Mouse (Mus musculus): Measurements from ENCODE around the gene Arhgap15. TPM values are rescaled to one million over a fixed set of nuclear protein-coding genes. Genes with fewer than 3 reads are reported as not detected.
A peak's percentile ranks its signal among the peaks of the same experiment; 100 is the strongest.

Arhgap15 gene
- polyA plus RNA-seq, 1 experiment from 2014 or later: 5.2 TPM

DNA sequence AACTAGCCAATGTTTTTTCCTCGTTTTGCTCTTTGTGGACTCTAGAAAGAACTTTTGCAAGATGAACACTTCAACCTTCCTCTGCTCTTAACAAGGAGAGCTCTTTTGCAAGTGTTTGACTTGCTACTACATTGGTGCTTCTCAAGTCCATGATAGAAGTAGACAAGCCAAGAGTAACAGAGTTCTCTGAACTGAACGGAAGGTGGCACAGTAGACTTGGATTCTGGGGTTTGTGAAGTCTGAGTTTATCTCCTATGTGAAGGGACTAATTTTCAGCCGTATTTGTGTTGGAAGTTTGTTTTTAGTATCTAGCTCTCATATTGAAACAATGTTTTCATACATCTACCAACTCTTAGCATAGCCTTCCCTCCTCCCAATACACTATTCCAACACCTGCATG, 17.6 kb downstream of the Arhgap15 start:
- H3K9me3 ChIP-seq (replicated peaks; ENCODE audit: control insufficient read depth, low read length): no peaks in the 10 kb centered on the region
- no peak overlapping the region for H3K27ac ChIP-seq (ENCODE audit: low read length)
- H3K27me3 ChIP-seq (ENCODE audit: control insufficient read depth, insufficient read depth, low read depth, low read length): no peaks in the 10 kb centered on the region
- 70% methylated on average over 3 of the region's 3 CpGs for WGBS (ENCODE audit: insufficient replicate concordance)
- H3K36me3 ChIP-seq (ENCODE audit: control insufficient read depth, insufficient read depth): no peaks in the 10 kb centered on the region
- H3K9ac ChIP-seq (ENCODE audit: low read depth, low read length): no peak overlapping the region
- ATAC-seq (ENCODE audit: low read depth): no peak
- no peak overlapping the region for H3K4me3 ChIP-seq (ENCODE audit: low read depth, low read length)
- no peak overlapping the region for H3K4me2 ChIP-seq (ENCODE audit: low read depth, low read length)
- peaks cover 10% of the 10 kb centered on the region for H3K4me1 ChIP-seq (ENCODE audit: control insufficient read depth, low read depth, low read length)

DNA sequence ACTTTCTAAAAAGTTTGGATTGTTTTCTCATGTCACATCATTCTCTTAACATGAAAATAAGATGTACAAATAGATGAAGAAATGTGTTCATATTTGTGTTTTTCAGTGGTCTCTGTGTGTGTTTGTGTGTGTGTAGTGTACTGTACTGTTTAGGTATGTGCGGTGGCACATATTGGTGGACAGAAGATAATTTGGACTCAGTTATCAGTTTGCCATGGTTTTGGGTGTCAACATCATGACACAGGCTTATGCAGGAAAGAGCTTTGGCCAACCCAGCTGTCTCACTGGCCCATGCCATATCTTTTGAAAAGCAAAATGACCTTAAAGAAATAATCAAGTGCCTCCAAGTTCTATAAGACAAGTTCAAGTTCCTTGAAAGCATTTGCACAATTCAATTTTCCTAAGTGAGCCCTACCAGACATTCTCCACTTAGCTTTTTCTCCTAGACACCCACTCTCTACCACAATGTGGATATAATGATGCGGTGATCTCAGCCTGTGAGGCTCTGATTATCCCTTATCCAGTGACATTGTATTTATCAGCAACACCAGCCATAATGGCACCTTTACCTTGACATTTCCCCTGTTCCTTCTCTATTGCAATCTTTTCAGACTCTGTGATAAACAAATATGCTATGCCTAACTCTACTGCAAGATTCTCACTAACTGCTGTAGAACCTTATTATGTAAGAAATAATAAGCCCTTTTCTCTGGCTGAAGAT, 21.4 kb downstream of the Arhgap15 start:
- H3K36me3 ChIP-seq (ENCODE audit: control insufficient read depth, insufficient read depth): no peaks in the 10 kb centered on the region
- WGBS (ENCODE audit: insufficient replicate concordance): 47% methylated on average over 2 of the region's 2 CpGs
- H3K4me1 ChIP-seq (ENCODE audit: control insufficient read depth, low read depth, low read length): peaks cover 10% of the 10 kb centered on the region
- no peak overlapping the region for H3K4me3 ChIP-seq (ENCODE audit: low read depth, low read length)
- no peaks in the 10 kb centered on the region for H3K27me3 ChIP-seq (ENCODE audit: control insufficient read depth, insufficient read depth, low read depth, low read length)
- H3K9me3 ChIP-seq (replicated peaks; ENCODE audit: control insufficient read depth, low read length): no peaks in the 10 kb centered on the region
- H3K9ac ChIP-seq (ENCODE audit: low read depth, low read length): no peak overlapping the region
- peak; percentile 68 for ATAC-seq (ENCODE audit: low read depth)
- H3K4me2 ChIP-seq (ENCODE audit: low read depth, low read length): no peak overlapping the region
- H3K27ac ChIP-seq (ENCODE audit: low read length): no peak overlapping the region

GRCm38 (mm10) chr2:43772640-43773039, 24.0 kb downstream of the Arhgap15 start:
- Histone ChIP-seq H3K9me3 (replicated peaks; ENCODE audit: control insufficient read depth, low read length) (no peaks in the 10 kb centered on the region), H3K9ac (ENCODE audit: low read depth, low read length) (no peak overlapping the region), H3K4me3 (ENCODE audit: low read depth, low read length) (no peak overlapping the region), H3K27me3 (ENCODE audit: control insufficient read depth, insufficient read depth, low read depth, low read length) (no peaks in the 10 kb centered on the region), H3K36me3 (ENCODE audit: control insufficient read depth, insufficient read depth) (no peaks in the 10 kb centered on the region), H3K4me2 (ENCODE audit: low read depth, low read length) (no peak overlapping the region), H3K27ac (ENCODE audit: low read length) (no peak overlapping the region), H3K4me1 (ENCODE audit: control insufficient read depth, low read depth, low read length) (peaks cover 10% of the 10 kb centered on the region)
- WGBS (ENCODE audit: insufficient replicate concordance): 25% methylated on average over 5 of the region's 5 CpGs
- ATAC-seq (ENCODE audit: low read depth): no peak; the same call in 1 of the 2 replicates

- no peaks in the 10 kb centered on the region for H3K9me3 ChIP-seq (replicated peaks; ENCODE audit: control insufficient read depth, low read length)
- H3K4me3 ChIP-seq (ENCODE audit: low read depth, low read length): no peak overlapping the region
- no peaks in the 10 kb centered on the region for H3K36me3 ChIP-seq (ENCODE audit: control insufficient read depth, insufficient read depth)
- H3K4me1 ChIP-seq (ENCODE audit: control insufficient read depth, low read depth, low read length): no peaks in the 10 kb centered on the region
- 85% methylated on average over 3 of the region's 3 CpGs for WGBS (ENCODE audit: insufficient replicate concordance)
- no peak overlapping the region for H3K4me2 ChIP-seq (ENCODE audit: low read depth, low read length)
- H3K27ac ChIP-seq (ENCODE audit: low read length): no peak overlapping the region
- no peak for ATAC-seq (ENCODE audit: low read depth)
- no peak overlapping the region for H3K9ac ChIP-seq (ENCODE audit: low read depth, low read length)
- H3K27me3 ChIP-seq (ENCODE audit: control insufficient read depth, insufficient read depth, low read depth, low read length): no peaks in the 10 kb centered on the region
These were observed 33.5 kb downstream of the Arhgap15 start for GRCm38 (mm10) chr2:43782157-43782556.

DNA sequence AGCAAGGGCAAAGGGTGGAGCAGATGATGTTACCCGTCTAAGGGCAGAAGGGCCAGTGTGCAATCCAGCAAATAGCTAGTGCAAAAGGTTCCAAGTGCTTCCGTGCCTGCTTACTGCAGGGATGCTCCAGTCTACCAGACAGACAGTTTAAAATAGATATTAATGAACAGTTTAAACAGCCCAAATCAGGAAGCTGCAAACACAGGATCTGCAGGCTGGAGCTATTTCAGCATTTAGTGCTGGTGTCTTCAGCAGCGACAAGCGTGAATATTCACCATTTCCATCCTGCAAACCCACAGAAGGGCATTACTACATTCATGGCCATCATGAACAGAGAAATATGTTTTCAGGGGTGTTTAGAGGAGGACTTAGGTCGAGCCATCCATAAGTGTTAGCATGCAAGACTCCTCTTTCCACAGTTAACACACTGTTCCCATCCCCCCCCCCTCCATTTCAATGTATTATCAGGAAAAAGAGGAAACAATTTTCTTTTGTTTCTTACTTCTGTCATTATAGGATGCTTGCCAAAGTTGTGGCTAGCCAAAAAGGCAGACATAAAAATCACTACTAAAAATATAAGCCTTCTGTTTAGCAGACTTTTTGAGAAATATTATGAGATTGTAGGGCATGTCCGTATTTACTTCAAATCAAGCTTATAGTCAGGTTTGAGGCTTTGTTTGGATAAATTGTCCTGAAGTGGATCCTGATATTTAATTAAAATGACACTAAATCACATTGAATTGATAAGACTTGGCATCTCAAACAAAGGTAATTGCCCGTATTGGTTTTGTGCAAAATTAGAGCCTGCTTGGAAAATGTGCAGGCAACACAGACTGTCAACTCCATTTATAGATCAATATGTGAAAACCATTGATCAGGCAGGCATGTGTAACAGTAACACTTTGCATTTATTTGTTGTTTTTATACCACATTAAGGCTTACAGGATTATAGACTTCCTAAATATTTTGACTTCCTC, 35.4 kb downstream of the Arhgap15 start:
- no peaks in the 10 kb centered on the region for H3K27me3 ChIP-seq (ENCODE audit: control insufficient read depth, insufficient read depth, low read depth, low read length)
- ATAC-seq (ENCODE audit: low read depth): no peak
- no peak overlapping the region for H3K27ac ChIP-seq (ENCODE audit: low read length)
- H3K9me3 ChIP-seq (replicated peaks; ENCODE audit: control insufficient read depth, low read length): no peaks in the 10 kb centered on the region
- no peaks in the 10 kb centered on the region for H3K36me3 ChIP-seq (ENCODE audit: control insufficient read depth, insufficient read depth)
- H3K4me2 ChIP-seq (ENCODE audit: low read depth, low read length): no peak overlapping the region
- 57% methylated on average over 7 of the region's 7 CpGs for WGBS (ENCODE audit: insufficient replicate concordance)
- no peaks in the 10 kb centered on the region for H3K4me1 ChIP-seq (ENCODE audit: control insufficient read depth, low read depth, low read length)
- no peak overlapping the region for H3K4me3 ChIP-seq (ENCODE audit: low read depth, low read length)
- H3K9ac ChIP-seq (ENCODE audit: low read depth, low read length): no peak overlapping the region

DNA sequence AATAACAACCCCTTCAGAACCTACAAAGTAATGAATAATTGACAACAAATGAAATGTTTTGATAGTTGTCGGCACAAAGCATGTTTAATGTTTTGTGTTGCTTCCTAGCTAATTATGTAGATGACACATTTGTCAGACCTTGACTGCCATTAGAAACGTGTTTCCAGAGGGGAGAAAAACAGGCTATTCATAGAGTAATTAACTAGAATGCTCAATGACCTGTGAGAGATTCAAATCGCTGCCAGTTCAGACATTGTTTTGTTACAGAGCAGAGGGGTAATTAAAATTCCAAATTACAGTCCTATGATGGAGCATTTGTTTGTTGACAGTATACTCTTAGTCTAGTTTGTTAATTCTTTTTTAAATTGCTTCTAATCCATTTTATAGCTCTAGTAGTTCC, 37.5 kb downstream of the Arhgap15 start:
- no peak overlapping the region for H3K4me3 ChIP-seq (ENCODE audit: low read depth, low read length)
- WGBS (ENCODE audit: insufficient replicate concordance): 56% methylated on average over 3 of the region's 3 CpGs
- H3K4me1 ChIP-seq (ENCODE audit: control insufficient read depth, low read depth, low read length): no peaks in the 10 kb centered on the region
- no peak overlapping the region for H3K27ac ChIP-seq (ENCODE audit: low read length)
- no peaks in the 10 kb centered on the region for H3K36me3 ChIP-seq (ENCODE audit: control insufficient read depth, insufficient read depth)
- no peaks in the 10 kb centered on the region for H3K9me3 ChIP-seq (replicated peaks; ENCODE audit: control insufficient read depth, low read length)
- no peak for ATAC-seq (ENCODE audit: low read depth)
- no peak overlapping the region for H3K4me2 ChIP-seq (ENCODE audit: low read depth, low read length)
- no peak overlapping the region for H3K9ac ChIP-seq (ENCODE audit: low read depth, low read length)
- no peaks in the 10 kb centered on the region for H3K27me3 ChIP-seq (ENCODE audit: control insufficient read depth, insufficient read depth, low read depth, low read length)

DNA sequence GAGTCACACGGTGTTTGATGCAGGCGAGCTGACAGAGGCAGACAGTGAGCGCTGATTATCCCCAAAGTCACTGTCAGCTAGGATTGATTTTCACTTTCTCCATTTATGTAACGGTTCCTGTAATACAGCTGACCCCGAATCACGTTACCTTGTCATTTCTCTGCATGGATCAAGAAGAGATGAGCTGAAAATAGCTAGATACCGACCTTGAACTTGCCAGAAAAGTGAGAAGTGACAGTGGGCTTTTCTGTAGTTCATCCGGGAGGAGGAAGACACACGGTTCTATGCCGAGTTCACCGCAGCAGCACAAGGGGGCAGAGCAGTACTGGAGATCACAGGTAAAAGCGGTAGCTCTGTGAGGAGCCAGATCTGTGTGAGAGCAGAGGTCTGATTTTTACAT, 38.5 kb downstream of the Arhgap15 start:
- Histone ChIP-seq H3K4me3 (ENCODE audit: low read depth, low read length) (no peak overlapping the region), H3K4me2 (ENCODE audit: low read depth, low read length) (no peak overlapping the region), H3K27ac (ENCODE audit: low read length) (no peak overlapping the region), H3K27me3 (ENCODE audit: control insufficient read depth, insufficient read depth, low read depth, low read length) (no peaks in the 10 kb centered on the region), H3K9ac (ENCODE audit: low read depth, low read length) (no peak overlapping the region), H3K9me3 (replicated peaks; ENCODE audit: control insufficient read depth, low read length) (no peaks in the 10 kb centered on the region), H3K4me1 (ENCODE audit: control insufficient read depth, low read depth, low read length) (no peaks in the 10 kb centered on the region), H3K36me3 (ENCODE audit: control insufficient read depth, insufficient read depth) (no peaks in the 10 kb centered on the region)
- peak; percentile 37; the same call in 1 of the 2 replicates for ATAC-seq (ENCODE audit: low read depth)
- WGBS (ENCODE audit: insufficient replicate concordance): 51% methylated on average over 12 of the region's 12 CpGs

DNA sequence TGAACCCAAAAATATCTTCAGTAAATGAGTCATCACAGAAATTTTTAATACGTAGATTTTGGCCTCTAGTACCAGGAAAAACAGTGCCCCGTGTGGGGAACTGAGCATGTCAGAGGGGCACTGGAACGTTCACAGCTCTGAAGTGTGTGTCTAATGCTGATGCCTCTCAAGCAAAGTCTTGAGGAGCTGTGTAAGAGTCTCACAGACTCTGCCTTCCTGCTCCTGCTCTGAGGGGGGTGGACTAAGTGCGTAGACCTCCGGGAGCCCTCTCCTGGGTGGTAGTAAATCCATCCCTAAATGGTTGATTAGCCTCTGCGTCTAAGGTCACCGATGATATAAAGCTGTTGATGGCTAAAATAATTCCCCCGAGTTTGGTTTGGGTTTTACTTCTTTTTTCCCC, 39.9 kb downstream of the Arhgap15 start:
- 67% methylated on average over 8 of the region's 8 CpGs for WGBS (ENCODE audit: insufficient replicate concordance)
- ATAC-seq (ENCODE audit: low read depth): no peak

More for the DNA sequence above, 39.9 kb downstream of the Arhgap15 start:
- H3K27ac ChIP-seq (ENCODE audit: low read length): no peak overlapping the region
- H3K4me1 ChIP-seq (ENCODE audit: control insufficient read depth, low read depth, low read length): peaks cover 4% of the 10 kb centered on the region
- no peaks in the 10 kb centered on the region for H3K36me3 ChIP-seq (ENCODE audit: control insufficient read depth, insufficient read depth)
- no peak overlapping the region for H3K9ac ChIP-seq (ENCODE audit: low read depth, low read length)
- H3K4me3 ChIP-seq (ENCODE audit: low read depth, low read length): no peak overlapping the region
- H3K4me2 ChIP-seq (ENCODE audit: low read depth, low read length): no peak overlapping the region
- no peaks in the 10 kb centered on the region for H3K9me3 ChIP-seq (replicated peaks; ENCODE audit: control insufficient read depth, low read length)
- H3K27me3 ChIP-seq (ENCODE audit: control insufficient read depth, insufficient read depth, low read depth, low read length): no peaks in the 10 kb centered on the region

Data from liver, embryonic 16.5 days (tissue).